Mouse (Mus musculus) intestine, embryonic 14.5 days (tissue): ENCODE results near the gene Anp32a. TPM values are rescaled to one million over a fixed set of nuclear protein-coding genes. Genes with fewer than 3 reads are reported as not detected.

ENCODE experiments used
- ATAC-seq: fragments of 200-750 bp; cut with Nextera tagmentation; replicated peaks from 2 replicates; pipeline ENCODE4 v1.8.0; 2017; ENCODE audit warnings: low read depth, moderate number of reproducible peaks, moderate TSS enrichment, moderate library complexity; ENCODE audit not compliant: low FRiP score, low TSS enrichment
- DNase-seq: peaks from one replicate; pipeline ENCODE4 v3.0.0-alpha.2; 2018; ENCODE audit warnings: low spot score
- H3K27ac ChIP-seq: fragments of 300-500 bp; sonication (generic); 2 replicates; pipeline ENCODE4 v1.5.1; 2014; ENCODE audit warnings: low read depth, mild to moderate bottlenecking, control low read depth
- H3K27me3 ChIP-seq: fragments of 300-500 bp; sonication (generic); replicated peaks from 2 replicates; pipeline ENCODE4 v1.6.1; 2014; ENCODE audit warnings: low read length, control low read depth; ENCODE audit not compliant: control insufficient read depth, insufficient read depth
- H3K36me3 ChIP-seq: fragments of 300-500 bp; sonication (generic); 2 replicates; pipeline ENCODE4 v1.6.1; 2014; ENCODE audit warnings: low read length, control low read depth; ENCODE audit not compliant: control insufficient read depth, insufficient read depth
- H3K4me1 ChIP-seq: fragments of 300-500 bp; sonication (generic); replicated peaks from 2 replicates; pipeline ENCODE4 v1.6.1; 2014; ENCODE audit warnings: low read length, control low read depth, mixed read lengths; ENCODE audit not compliant: control insufficient read depth, insufficient read depth
- H3K4me2 ChIP-seq: fragments of 300-500 bp; sonication (generic); 2 replicates; pipeline ENCODE4 v1.6.1; 2014; ENCODE audit warnings: low read length
- H3K4me3 ChIP-seq: fragments of 300-500 bp; sonication (generic); 2 replicates; pipeline ENCODE4 v1.5.1; 2014; ENCODE audit warnings: low read depth, low read length, control low read depth, mixed read lengths
- H3K9ac ChIP-seq: fragments of 300-500 bp; sonication (generic); 2 replicates; pipeline ENCODE4 v1.6.1; 2014; ENCODE audit warnings: mild to moderate bottlenecking, low read length
- H3K9me3 ChIP-seq: fragments of 300-500 bp; sonication (generic); 2 replicates; pipeline ENCODE4 v1.6.1; 2016; ENCODE audit warnings: low read length, control low read depth; ENCODE audit not compliant: control insufficient read depth
- WGBS: fragments of 180-500 bp; shearing (Covaris S2); extraction: QIAGEN DNeasy Blood & Tissue Kit; methylation state at CpG from one replicate; pipeline ENCODE4 v1.1.7; 2014; 5-methylcytosine and 5-hydroxymethylcytosine counted together
- polyA plus RNA-seq: library from polyadenylated mRNA; unstranded; fragments of >200 nt; fragmentation: Nextera tagmentation; extraction: Ambion mirVana; gene quantifications from 2 replicates; pipeline ENCODE4 v1.2.1, GENCODE M21; 2014

Gene Anp32a
- polyA plus RNA-seq, 1 experiment from 2014 or later: 99.8 TPM

- Histone ChIP-seq H3K4me3 (no peak overlapping the region), H3K27ac (no peak overlapping the region), H3K9ac (no peak overlapping the region), H3K4me2 (no peak overlapping the region), H3K9me3 (peaks cover under 1% of the 10 kb centered on the region; the same call in 1 of the 2 replicates), H3K27me3 (no peaks in the 10 kb centered on the region), H3K36me3 (no peaks in the 10 kb centered on the region), H3K4me1 (peaks cover 4% of the 10 kb centered on the region; the same call in 1 of the 2 replicates)
- 95% methylated on average over 10 of the region's 10 CpGs for WGBS
- DNase-seq (no peak), ATAC-seq (no peak)
These were observed 82.8 kb downstream of the Anp32a start for GRCm38 (mm10) chr9:62423871-62424270.

GRCm38 (mm10) chr9:62425265-62425664 is 84.2 kb downstream of the Anp32a start:
- Histone ChIP-seq H3K27me3 (no peaks in the 10 kb centered on the region), H3K9ac (no peak overlapping the region), H3K4me1 (peaks cover 4% of the 10 kb centered on the region; the same call in 1 of the 2 replicates), H3K27ac (no peak overlapping the region), H3K9me3 (no peaks in the 10 kb centered on the region), H3K4me2 (no peak overlapping the region), H3K4me3 (no peak overlapping the region), H3K36me3 (no peaks in the 10 kb centered on the region)
- DNase-seq (no peak), ATAC-seq (no peak)
- WGBS: 41% methylated on average over 5 of the region's 5 CpGs

GRCm38 (mm10) chr9:62426021-62426420 is 84.9 kb downstream of the Anp32a start:
- no peak for ATAC-seq

GRCm38 (mm10) chr9:62426531-62426930 is 85.4 kb downstream of the Anp32a start:
- Histone ChIP-seq H3K9me3 (no peaks in the 10 kb centered on the region), H3K4me3 (no peak overlapping the region), H3K27ac (no peak overlapping the region), H3K9ac (no peak overlapping the region), H3K4me2 (no peak overlapping the region), H3K4me1 (peaks cover under 1% of the 10 kb centered on the region; the same call in 1 of the 2 replicates), H3K27me3 (no peaks in the 10 kb centered on the region), H3K36me3 (no peaks in the 10 kb centered on the region)
- ATAC-seq: no peak
- WGBS: 91% methylated on average over 6 of the region's 6 CpGs
- DNase-seq: no peak

More at GRCm38 (mm10) chr9:62426021-62426420, 84.9 kb downstream of the Anp32a start:
- no peaks in the 10 kb centered on the region for H3K27me3 ChIP-seq
- H3K4me1 ChIP-seq: peaks cover 4% of the 10 kb centered on the region; the same call in 1 of the 2 replicates
- H3K27ac ChIP-seq: no peak overlapping the region
- no peak overlapping the region for H3K9ac ChIP-seq
- DNase-seq: no peak
- no peak overlapping the region for H3K4me3 ChIP-seq
- no peaks in the 10 kb centered on the region for H3K36me3 ChIP-seq
- H3K4me2 ChIP-seq: no peak overlapping the region
- WGBS: 91% methylated on average over 19 of the region's 19 CpGs
- H3K9me3 ChIP-seq: no peaks in the 10 kb centered on the region

- ATAC-seq (peak; percentile 33; the same call in 1 of the 2 replicates), DNase-seq (no peak)
- H3K4me2 ChIP-seq: no peak overlapping the region
- no peaks in the 10 kb centered on the region for H3K27me3 ChIP-seq
- H3K4me3 ChIP-seq: no peak overlapping the region
- H3K27ac ChIP-seq: no peak overlapping the region
- H3K4me1 ChIP-seq: no peaks in the 10 kb centered on the region; the same call in 1 of the 2 replicates
- H3K9me3 ChIP-seq: no peaks in the 10 kb centered on the region
- H3K36me3 ChIP-seq: no peaks in the 10 kb centered on the region
- H3K9ac ChIP-seq: no peak overlapping the region
- 83% methylated on average over 8 of the region's 8 CpGs for WGBS
These were observed 85.9 kb downstream of the Anp32a start for GRCm38 (mm10) chr9:62427010-62427409.

Other genes starting within 250 kb of the Anp32a start
- 25.2 and 27.8 TPM in 2 replicates for gene Glce, start 218.6 kb upstream of the Anp32a start, polyA plus RNA-seq
- not detected in 2 replicates for gene Spesp1, start 59.1 kb upstream of the Anp32a start, polyA plus RNA-seq
- 9.0 and 9.8 TPM in 2 replicates for gene Coro2b, start 195.8 kb downstream of the Anp32a start, polyA plus RNA-seq